Mouse (Mus musculus) forebrain, embryonic 14.5 days (tissue): Measurements from ENCODE around the gene Hepacam. TPM values are rescaled to one million over a fixed set of nuclear protein-coding genes. Genes with fewer than 3 reads are reported as not detected.

Source experiments
- ATAC-seq: fragments of 200-750 bp; cut with Nextera tagmentation; 2 replicates; pipeline ENCODE4 v1.8.0; 2017; ENCODE audit warnings: mild to moderate bottlenecking, moderate library complexity
- DNase-seq: peaks from one replicate; pipeline ENCODE4 v3.0.0-alpha.2; 2015; ENCODE audit warnings: low spot score
- H3K27ac ChIP-seq: fragments of 300-500 bp; sonication (generic); 2 replicates; pipeline ENCODE4 v1.5.1; 2014; ENCODE audit warnings: low read depth, mild to moderate bottlenecking, control low read depth, low read length, moderate library complexity
- H3K27me3 ChIP-seq: fragments of 300-500 bp; sonication (generic); replicated peaks from 2 replicates; pipeline ENCODE4 v1.6.1; 2014; ENCODE audit warnings: low read length, control low read depth, mixed read lengths; ENCODE audit not compliant: control insufficient read depth, insufficient read depth
- H3K36me3 ChIP-seq: fragments of 300-500 bp; sonication (generic); 2 replicates; pipeline ENCODE4 v1.6.1; 2014; ENCODE audit warnings: low read length, control low read depth; ENCODE audit not compliant: control insufficient read depth, insufficient read depth
- H3K4me1 ChIP-seq: fragments of 300-500 bp; sonication (generic); 2 replicates; pipeline ENCODE4 v1.6.1; 2014; ENCODE audit warnings: antibody characterized with exemption, low read length, control low read depth; ENCODE audit not compliant: control insufficient read depth, insufficient read depth
- H3K4me2 ChIP-seq: fragments of 300-500 bp; sonication (generic); 2 replicates; pipeline ENCODE4 v1.6.1; 2014; ENCODE audit warnings: mild to moderate bottlenecking, control low read depth, low read length
- H3K4me3 ChIP-seq: fragments of 300-500 bp; sonication (generic); 2 replicates; pipeline ENCODE4 v1.5.1; 2014; ENCODE audit warnings: low read depth, low read length, control low read depth
- H3K9ac ChIP-seq: fragments of 300-500 bp; sonication (generic); 2 replicates; pipeline ENCODE4 v1.6.1; 2014; ENCODE audit warnings: mild to moderate bottlenecking, low read length, control low read depth, moderate library complexity
- H3K9me3 ChIP-seq: fragments of 300-500 bp; sonication (generic); replicated peaks from 2 replicates; pipeline ENCODE4 v1.6.1; 2016; ENCODE audit warnings: low read length, control low read depth, mixed read lengths; ENCODE audit not compliant: control insufficient read depth
- WGBS: fragments of 180-500 bp; shearing (Covaris S2); extraction: QIAGEN DNeasy Blood & Tissue Kit; methylation state at CpG from one replicate; pipeline ENCODE4 v1.1.7; 2014; 5-methylcytosine and 5-hydroxymethylcytosine counted together
- polyA plus RNA-seq: library from polyadenylated mRNA; unstranded; fragments of >200 nt; fragmentation: Nextera tagmentation; extraction: Ambion mirVana; gene quantifications from 2 replicates; pipeline ENCODE4 v1.2.1, GENCODE M21; 2014

The Hepacam gene
- polyA plus RNA-seq, 1 experiment from 2014 or later: 1.9 TPM

- ATAC-seq: no peak
- Histone ChIP-seq H3K4me3 (no peak overlapping the region), H3K27ac (no peak overlapping the region), H3K27me3 (peaks cover 42% of the 10 kb centered on the region), H3K9ac (no peak overlapping the region), H3K4me2 (no peak overlapping the region), H3K9me3 (no peaks in the 10 kb centered on the region), H3K4me1 (peaks cover 15% of the 10 kb centered on the region), H3K36me3 (no peaks in the 10 kb centered on the region)
- DNase-seq: no peak
- 20% methylated on average over 4 of the region's 4 CpGs for WGBS
Observed at GRCm38 (mm10) chr9:37435616-37436015, 68.5 kb downstream of the Hepacam start.

Other genes starting within 250 kb of the Hepacam start
- gene Pknox2, start 219.9 kb upstream of the Hepacam start, polyA plus RNA-seq: 12.1 and 12.7 TPM in 2 replicates
- gene Tmem218, start 159.1 kb upstream of the Hepacam start, polyA plus RNA-seq: 11.0 and 13.9 TPM in 2 replicates
- 0.88 and 1.1 TPM in 2 replicates for gene Slc37a2, start 111.6 kb upstream of the Hepacam start, polyA plus RNA-seq
- 5.3 and 7.1 TPM in 2 replicates for gene Ccdc15, start 18.9 kb upstream of the Hepacam start, polyA plus RNA-seq
- 3.3 and 3.7 TPM in 2 replicates for gene Robo4, start 34.5 kb downstream of the Hepacam start, polyA plus RNA-seq
- gene Robo3, start 65.9 kb downstream of the Hepacam start, polyA plus RNA-seq: 2.5 and 2.6 TPM in 2 replicates
- 29.2 and 33.6 TPM in 2 replicates for gene Msantd2, start 122.0 kb downstream of the Hepacam start, polyA plus RNA-seq
- gene Esam, start 160.7 kb downstream of the Hepacam start, polyA plus RNA-seq: 32.9 and 44.0 TPM in 2 replicates
- gene Vsig2, start 171.9 kb downstream of the Hepacam start, polyA plus RNA-seq: 0.82 TPM in 1 of 2 replicates, not detected in the other
- 7.4 and 14.8 TPM in 2 replicates for gene Nrgn, start 185.6 kb downstream of the Hepacam start, polyA plus RNA-seq
- 8.5 and 10.5 TPM in 2 replicates for gene Siae, start 188.3 kb downstream of the Hepacam start, polyA plus RNA-seq
- 11.0 and 12.6 TPM in 2 replicates for gene Spa17, start 246.4 kb downstream of the Hepacam start, polyA plus RNA-seq